Mouse (Mus musculus): Measurements from ENCODE around the gene Add3.

The Add3 gene

DNA sequence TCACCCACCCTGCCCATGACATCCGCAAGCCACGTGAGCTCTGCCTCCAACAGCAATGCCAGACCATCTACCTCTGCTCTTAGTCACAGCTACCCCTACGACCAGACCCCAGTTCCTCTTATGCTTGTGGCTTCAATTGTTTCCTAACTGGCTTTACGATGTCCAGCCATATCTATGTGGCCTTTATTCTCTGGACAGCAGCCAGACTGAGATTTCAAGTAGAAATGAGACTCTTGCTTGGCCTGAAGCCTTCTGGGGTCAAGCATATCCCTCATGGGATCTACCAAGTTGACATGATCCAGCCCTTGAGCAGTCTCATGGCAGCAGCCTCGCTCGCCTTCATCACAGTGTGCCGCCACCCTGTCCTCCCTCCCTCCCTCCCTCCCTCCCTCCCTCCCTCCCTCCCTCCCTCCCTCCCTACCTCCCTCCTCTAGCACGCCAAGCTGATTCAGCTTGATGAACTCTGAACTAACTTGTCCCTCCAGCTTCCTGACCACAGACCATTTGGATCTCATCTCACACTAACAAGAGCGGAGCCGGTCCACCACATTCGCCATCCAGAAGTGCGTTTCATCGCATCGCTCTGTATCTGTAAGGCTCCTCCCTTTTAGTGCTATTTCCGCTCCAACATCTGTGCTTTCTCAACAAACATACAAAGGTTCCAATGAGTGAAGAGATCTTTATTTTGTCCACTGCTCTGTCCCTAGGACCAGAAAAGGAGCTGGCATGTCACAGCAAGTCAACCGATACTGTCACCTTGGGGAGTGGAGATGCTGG lies 9.7 kb upstream of the Add3 start:
- DNase-seq (ENCODE audit: low spot score) = no peak

GRCm38 (mm10) chr19:53132471-53132870 lies 7.8 kb upstream of the Add3 start:
- DNase-seq (ENCODE audit: low spot score) = no peak

GRCm38 (mm10) chr19:53136336-53137090 lies 3.7 kb upstream of the Add3 start:
- DNase-seq (ENCODE audit: low spot score) = no peak

GRCm38 (mm10) chr19:53137116-53137670 lies 3.0 kb upstream of the Add3 start:
- DNase-seq (ENCODE audit: low spot score) = no peak

GRCm38 (mm10) chr19:53140804-53141250 lies 584 bp downstream of the Add3 start:
- DNase-seq (ENCODE audit: low spot score) = no peak

DNA sequence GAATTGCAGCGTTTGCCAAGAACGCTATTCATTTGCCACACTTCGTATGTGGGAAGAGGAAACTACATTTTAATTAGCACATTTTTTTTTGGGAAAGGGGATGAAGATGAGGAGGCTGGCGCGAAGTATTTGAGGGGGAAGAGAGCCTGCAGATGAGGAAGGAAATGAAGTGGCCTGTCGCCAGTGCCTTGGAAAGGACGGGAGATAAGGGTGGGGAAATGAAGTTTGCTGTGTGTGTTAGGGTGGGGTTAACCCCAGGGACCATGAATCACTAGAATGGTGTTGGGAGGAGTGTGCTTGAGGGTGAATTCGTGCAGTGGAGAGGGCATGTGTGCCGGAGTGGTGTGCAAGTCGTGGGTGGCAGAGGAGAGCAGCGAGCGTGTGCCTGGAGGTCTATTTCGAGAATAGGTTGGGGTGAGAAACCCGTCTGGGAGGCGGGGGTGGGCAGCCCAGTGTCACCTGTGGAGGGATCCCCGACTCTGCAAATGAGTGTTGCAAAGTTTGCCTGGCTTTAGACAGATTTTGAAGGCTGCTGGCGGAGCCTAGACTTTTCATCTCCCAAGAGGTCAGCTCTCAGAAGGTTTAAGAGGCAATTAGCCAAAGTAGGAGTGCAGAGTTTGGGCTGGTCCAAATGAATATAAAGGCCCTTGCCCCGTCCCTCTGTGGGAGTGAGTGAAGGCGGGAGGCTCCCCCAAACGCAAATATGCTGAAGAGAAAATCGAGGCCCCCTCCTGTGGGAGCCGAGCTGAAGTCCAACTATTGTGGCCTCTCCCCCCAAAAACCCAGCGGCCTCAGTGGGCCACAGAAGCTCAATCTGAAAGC lies 1.2 kb downstream of the Add3 start:
- DNase-seq (ENCODE audit: low spot score) = peak; percentile 46

DNA sequence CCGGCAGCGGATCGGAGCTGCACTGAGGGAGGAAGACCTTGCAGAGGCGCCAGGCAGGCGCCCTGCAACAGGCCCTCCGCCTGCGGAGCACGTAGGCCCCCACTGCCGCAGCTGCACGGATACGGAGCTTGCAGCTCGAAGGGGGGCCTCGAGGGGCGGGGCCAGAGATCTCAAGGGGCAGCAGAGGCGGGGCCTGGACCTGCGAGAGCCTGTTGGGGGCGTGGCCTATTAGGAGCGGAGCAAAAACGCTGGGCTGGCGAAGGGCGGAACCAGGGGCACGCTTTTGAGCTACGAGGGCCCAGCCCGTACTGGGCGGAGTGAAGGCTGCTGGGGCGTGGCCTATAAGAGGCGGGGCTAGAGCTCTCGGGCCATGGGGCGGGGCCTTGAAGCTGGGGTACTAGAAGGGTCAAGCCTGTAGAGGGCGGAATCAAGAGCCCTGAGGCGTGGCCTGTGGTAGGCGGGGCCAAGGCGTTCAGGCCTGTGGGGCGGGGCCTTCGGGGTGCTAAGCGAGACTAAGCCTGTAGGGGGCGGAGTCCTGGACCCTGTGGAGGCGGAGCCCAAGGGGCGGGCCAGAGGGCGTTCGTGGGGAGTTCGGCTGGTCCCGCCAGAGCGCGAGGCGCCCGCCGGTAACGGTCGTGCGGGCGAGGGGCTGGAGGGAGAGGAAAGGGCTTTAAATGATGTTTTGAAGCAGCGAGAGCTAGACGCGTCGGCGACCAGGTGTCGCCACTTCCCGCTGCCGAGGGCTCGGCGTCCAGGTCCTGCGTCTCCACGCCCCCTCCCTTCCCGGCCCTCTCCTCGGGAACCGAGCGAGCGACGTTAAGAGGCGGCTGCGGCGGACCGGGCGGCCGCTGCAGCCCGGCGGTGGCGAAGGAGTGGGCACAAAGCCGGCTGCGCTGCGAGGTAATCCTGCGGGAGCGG lies 2.2 kb downstream of the Add3 start:
- peak; percentile 99 for DNase-seq (ENCODE audit: low spot score)

GRCm38 (mm10) chr19:53143108-53143971 lies 3.1 kb downstream of the Add3 start:
- DNase-seq (ENCODE audit: low spot score) = no peak

- no peak for DNase-seq (ENCODE audit: low spot score)
Observed at GRCm38 (mm10) chr19:53145075-53145474, 4.8 kb downstream of the Add3 start.

- no peak for DNase-seq (ENCODE audit: low spot score)
Observed at GRCm38 (mm10) chr19:53149381-53149780, 9.1 kb downstream of the Add3 start.

GRCm38 (mm10) chr19:53152451-53152850 lies 12.2 kb downstream of the Add3 start:
- no peak for DNase-seq (ENCODE audit: low spot score)

GRCm38 (mm10) chr19:53153096-53153495 lies 12.9 kb downstream of the Add3 start:
- no peak for DNase-seq (ENCODE audit: low spot score)

- no peak for DNase-seq (ENCODE audit: low spot score)
Observed at GRCm38 (mm10) chr19:53154156-53154555, 13.9 kb downstream of the Add3 start.

GRCm38 (mm10) chr19:53156361-53156760 lies 16.1 kb downstream of the Add3 start:
- no peak for DNase-seq (ENCODE audit: low spot score)

DNA sequence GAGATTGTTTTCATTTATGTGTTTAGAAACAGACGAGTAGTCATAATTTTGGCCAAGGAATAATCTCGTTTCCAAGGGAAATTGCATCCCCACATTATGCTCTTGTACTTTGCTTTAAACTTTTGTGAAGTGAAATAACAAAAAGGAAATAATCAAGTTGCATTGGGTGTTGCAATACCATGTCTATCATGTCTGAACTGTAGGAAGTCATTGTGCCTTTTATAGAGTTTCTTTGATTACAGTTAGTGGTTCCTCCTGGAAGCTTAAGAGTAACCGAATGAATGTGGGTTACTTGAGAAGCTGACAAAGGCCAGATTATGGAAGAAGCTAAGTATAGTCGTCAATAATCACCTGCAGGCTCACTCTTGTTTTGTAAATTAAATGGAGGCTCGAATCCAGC lies 16.9 kb downstream of the Add3 start:
- no peak for DNase-seq (ENCODE audit: low spot score)

DNA sequence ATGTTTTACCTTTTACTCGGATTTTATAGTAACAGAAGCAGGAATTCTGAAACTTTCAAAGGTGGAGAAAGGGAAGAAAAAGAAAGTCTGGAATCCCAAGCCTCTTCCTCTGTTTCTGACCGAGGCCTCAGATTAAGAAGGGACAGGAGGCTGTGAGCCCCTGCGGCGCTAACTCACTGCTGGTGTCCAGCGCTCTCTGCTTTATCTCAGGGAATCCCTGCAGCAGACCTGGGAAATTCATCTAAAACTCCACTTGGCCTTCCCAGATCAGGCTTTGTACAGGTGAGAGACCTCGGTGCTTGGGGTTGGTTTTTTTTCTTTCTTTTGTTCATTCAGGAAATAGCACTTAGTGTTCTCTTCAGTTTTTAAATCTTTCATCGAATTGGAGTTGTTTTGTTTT lies 19.1 kb downstream of the Add3 start:
- no peak for DNase-seq (ENCODE audit: low spot score)

- DNase-seq (ENCODE audit: low spot score) = no peak
Observed at GRCm38 (mm10) chr19:53162927-53163326, 22.7 kb downstream of the Add3 start.

- no peak for DNase-seq (ENCODE audit: low spot score)
Observed at GRCm38 (mm10) chr19:53164645-53165044, 24.4 kb downstream of the Add3 start.

DNA sequence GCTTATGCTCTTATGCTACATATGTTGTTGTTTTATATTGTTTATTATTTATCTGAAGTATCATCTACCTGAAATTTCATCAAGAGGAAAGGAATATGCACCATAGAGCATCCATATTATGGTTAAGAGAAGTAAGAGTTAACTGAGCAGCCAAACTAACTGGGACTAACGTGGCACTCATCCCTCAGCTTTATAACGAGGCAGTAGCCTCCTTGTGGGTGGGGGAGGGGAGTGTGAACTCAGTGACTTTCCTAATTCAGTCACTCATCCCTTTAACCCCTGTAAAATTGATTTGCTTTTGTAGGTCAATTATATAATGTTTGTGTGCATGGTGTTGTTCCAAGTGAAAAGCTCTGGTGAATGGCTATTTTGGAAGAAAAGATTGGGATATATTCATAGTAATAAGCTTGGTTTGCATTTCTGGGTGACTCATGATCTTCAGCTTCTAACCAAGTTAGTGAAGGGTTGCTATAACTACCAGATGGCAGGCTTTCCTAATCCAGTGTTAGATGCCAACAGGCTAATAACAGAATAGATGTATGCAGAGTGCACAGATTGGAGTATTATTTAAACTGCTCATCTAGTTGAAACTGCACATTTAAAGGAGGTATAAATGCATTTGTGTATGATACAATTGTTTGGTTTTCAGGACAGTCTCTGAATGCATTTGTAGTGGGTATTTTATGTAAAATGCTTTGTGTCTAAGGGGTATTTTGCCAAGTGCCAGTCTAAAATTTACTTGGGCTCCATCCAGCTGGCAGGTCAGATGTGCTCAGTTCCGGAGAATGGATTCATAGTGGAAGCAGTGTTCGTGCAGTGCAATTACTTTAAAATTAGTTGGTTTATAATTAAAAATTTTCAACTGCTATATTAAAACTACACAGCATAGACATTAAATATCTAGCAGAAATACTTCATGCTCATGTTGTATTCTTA lies 25.3 kb downstream of the Add3 start:
- DNase-seq (ENCODE audit: low spot score) = no peak

Measured in ovary, postnatal 14 days (tissue).